Mouse (Mus musculus) kidney, adult 2 months (tissue): ENCODE measurements at regions not wholly inside any gene's neighbourhood (a gene's known extent, or its start where the extent isn't known, plus 50 kb on each side); places are given as distances from the start of the nearest gene placed in this dataset.

Experiments
- DNase-seq: peaks from one replicate; pipeline ENCODE4 v3.0.0; 2021
- H3K27ac ChIP-seq: fragments of 200-500 bp; 2 replicates; pipeline ENCODE4 v1.5.1; 2012; ENCODE audit warnings: low read depth, low read length, control low read depth, inconsistent platforms; ENCODE audit not compliant: insufficient read depth
- H3K27me3 ChIP-seq: fragments of 200-500 bp; replicated peaks from 2 replicates; pipeline ENCODE4 v1.6.1; 2012; ENCODE audit warnings: mild to moderate bottlenecking, moderate library complexity, low read length, inconsistent platforms; ENCODE audit not compliant: control insufficient read depth, insufficient read depth
- H3K36me3 ChIP-seq: fragments of 200-500 bp; 2 replicates; pipeline ENCODE4 v1.6.1; 2012; ENCODE audit warnings: mild to moderate bottlenecking, moderate library complexity, low read length, inconsistent platforms; ENCODE audit not compliant: control insufficient read depth, insufficient read depth
- H3K4me1 ChIP-seq: fragments of 200-500 bp; 2 replicates; pipeline ENCODE4 v1.6.1; 2011; ENCODE audit warnings: low read length; ENCODE audit not compliant: control insufficient read depth, insufficient read depth
- H3K4me3 ChIP-seq: fragments of 200-500 bp; 2 replicates; pipeline ENCODE4 v1.5.1; 2011; ENCODE audit warnings: mild to moderate bottlenecking, low read depth, low read length, control low read depth; ENCODE audit not compliant: insufficient read depth
- CTCF ChIP-seq: fragments of 200-500 bp; conservative IDR thresholded peaks from 2 replicates; pipeline ENCODE4 v1.5.1; 2011; ENCODE audit warnings: low read depth, mild to moderate bottlenecking, control low read depth, low read length, moderate library complexity, mixed read lengths; ENCODE audit not compliant: insufficient read depth, insufficient read length
- POLR2A ChIP-seq: fragments of 200-500 bp; IDR thresholded peaks from one replicate; pipeline ENCODE4 v1.6.1; 2011; ENCODE audit warnings: low read depth, low read length, control low read depth
- WGBS: fragments of 180-500 bp; shearing (Covaris S2); methylation state at CpG from one replicate; pipeline ENCODE4 v1.1.7; 2018; 5-methylcytosine and 5-hydroxymethylcytosine counted together

DNA sequence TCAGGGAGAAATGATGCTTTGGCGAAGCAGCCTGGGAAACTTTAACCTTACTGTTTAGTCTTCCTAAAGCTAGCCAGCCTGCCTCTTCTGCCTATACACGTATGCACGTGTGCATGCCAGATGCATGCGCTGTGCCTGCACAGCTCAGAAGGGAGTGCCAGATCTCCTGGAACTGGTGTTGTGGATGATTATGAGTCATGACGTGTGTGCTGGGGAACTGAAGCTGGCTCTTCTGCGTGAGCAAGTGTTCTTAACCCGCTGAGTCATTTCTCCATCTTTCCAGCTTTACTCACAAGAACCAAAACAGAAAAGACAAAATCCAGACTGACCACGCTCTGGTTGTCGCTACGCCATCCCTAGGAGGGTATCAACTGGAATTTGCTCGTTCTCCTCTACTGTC lies 55.1 kb upstream of the Otogl start:
- Histone ChIP-seq H3K27ac (no peak overlapping the region), H3K27me3 (no peaks in the 10 kb centered on the region), H3K4me3 (no peak overlapping the region), H3K36me3 (no peaks in the 10 kb centered on the region), H3K4me1 (no peaks in the 10 kb centered on the region)
- DNase-seq: no peak
- WGBS: 95% methylated on average over 11 of the region's 11 CpGs
- TF ChIP-seq CTCF (no peak), POLR2A (no peak)

DNA sequence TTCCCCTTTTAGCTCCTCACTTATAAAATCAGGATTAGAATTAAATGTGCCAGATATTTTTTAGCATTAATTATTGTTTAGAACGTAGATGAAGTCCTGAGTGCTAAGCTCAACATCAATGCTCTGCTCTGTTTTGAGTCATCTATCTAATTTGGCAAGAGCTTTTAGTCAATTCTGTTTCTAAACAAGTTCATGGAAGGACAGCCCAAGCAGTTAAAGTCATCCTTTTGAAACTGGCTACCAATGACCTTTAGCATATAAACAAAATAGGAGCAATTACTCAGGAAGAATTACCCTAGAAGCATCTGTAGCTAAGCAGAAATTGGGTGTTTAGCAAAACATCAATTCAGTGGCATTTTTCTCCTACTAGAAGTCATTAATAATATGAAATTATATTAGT lies 52.1 kb upstream of the Otogl start:
- no peaks in the 10 kb centered on the region for H3K36me3 ChIP-seq
- no peak overlapping the region for H3K4me3 ChIP-seq
- no peak for DNase-seq
- no peaks in the 10 kb centered on the region for H3K4me1 ChIP-seq
- 79% methylated on average over 1 of the region's 1 CpGs for WGBS
- H3K27me3 ChIP-seq: no peaks in the 10 kb centered on the region
- TF ChIP-seq CTCF (no peak), POLR2A (no peak)
- H3K27ac ChIP-seq: no peak overlapping the region

DNA sequence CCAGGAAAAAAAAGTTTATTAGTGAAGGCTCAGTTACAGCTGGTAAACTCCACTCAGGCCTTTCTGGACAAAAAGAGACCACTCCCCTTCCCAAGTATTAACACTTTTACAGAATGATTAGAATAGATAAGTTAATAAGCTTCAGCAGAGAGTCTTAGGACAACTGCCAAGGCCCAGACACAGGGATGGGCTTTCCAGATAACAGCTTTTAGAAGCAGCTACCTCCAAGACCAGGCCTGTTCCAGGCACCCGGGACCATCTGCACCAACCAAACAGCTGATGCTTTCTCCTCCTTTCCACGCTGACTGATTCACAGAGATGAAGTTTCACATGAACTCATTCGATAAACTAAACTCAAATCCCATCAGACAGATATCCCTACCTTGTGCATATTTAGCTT lies 50.2 kb upstream of the Otogl start:
- H3K27me3 ChIP-seq: no peaks in the 10 kb centered on the region
- no peak for TF ChIP-seq CTCF
- no peak for TF ChIP-seq POLR2A
- WGBS: 85% methylated on average over 3 of the region's 3 CpGs

More for the DNA sequence above, 50.2 kb upstream of the Otogl start:
- Histone ChIP-seq H3K4me1 (no peaks in the 10 kb centered on the region), H3K36me3 (no peaks in the 10 kb centered on the region), H3K27ac (no peak overlapping the region), H3K4me3 (no peak overlapping the region)
- no peak for DNase-seq
